Mouse (Mus musculus) lung, embryonic 16.5 days (tissue): ENCODE data around the gene Susd5. TPM values are rescaled to one million over a fixed set of nuclear protein-coding genes. Genes with fewer than 3 reads are reported as not detected.
"Not testable (repeated sequence)": the region's sequence is repeated elsewhere in the genome, so short reads cannot be mapped to it uniquely, and the experiment has no call there.

Source experiments
- ATAC-seq: fragments of 200-750 bp; cut with Nextera tagmentation; 2 replicates; pipeline ENCODE4 v1.8.0; 2017; ENCODE audit warnings: low read depth, mild to moderate bottlenecking, moderate library complexity
- H3K27ac ChIP-seq: fragments of 300-500 bp; sonication (generic); 2 replicates; pipeline ENCODE4 v1.5.1; 2014; ENCODE audit warnings: mild to moderate bottlenecking, control low read depth, low read length
- H3K27me3 ChIP-seq: fragments of 300-500 bp; sonication (generic); 2 replicates; pipeline ENCODE4 v1.6.1; 2014; ENCODE audit warnings: low read depth, low read length, mixed read lengths; ENCODE audit not compliant: control insufficient read depth, insufficient read depth
- H3K36me3 ChIP-seq: fragments of 300-500 bp; sonication (generic); 2 replicates; pipeline ENCODE4 v1.6.1; 2014; ENCODE audit warnings: low read length; ENCODE audit not compliant: control insufficient read depth, insufficient read depth
- H3K4me1 ChIP-seq: fragments of 300-500 bp; sonication (generic); replicated peaks from 2 replicates; pipeline ENCODE4 v1.6.1; 2014; ENCODE audit warnings: low read length, mixed read lengths; ENCODE audit not compliant: control insufficient read depth, insufficient read depth
- H3K4me2 ChIP-seq: fragments of 300-500 bp; sonication (generic); 2 replicates; pipeline ENCODE4 v1.6.1; 2014; ENCODE audit warnings: low read depth, low read length, control low read depth
- H3K4me3 ChIP-seq: fragments of 300-500 bp; sonication (generic); 2 replicates; pipeline ENCODE4 v1.5.1; 2014; ENCODE audit warnings: mild to moderate bottlenecking, low read length, control low read depth
- H3K9ac ChIP-seq: fragments of 300-500 bp; sonication (generic); 2 replicates; pipeline ENCODE4 v1.6.1; 2014; ENCODE audit warnings: low read length, control low read depth
- H3K9me3 ChIP-seq: fragments of 300-500 bp; sonication (generic); 2 replicates; pipeline ENCODE4 v1.6.1; 2016; ENCODE audit warnings: low read length; ENCODE audit not compliant: control insufficient read depth
- WGBS: fragments of 180-500 bp; shearing (Covaris S2); extraction: QIAGEN DNeasy Blood & Tissue Kit; methylation state at CpG from one replicate; pipeline ENCODE4 v1.1.7; 2014; 5-methylcytosine and 5-hydroxymethylcytosine counted together
- polyA plus RNA-seq: library from polyadenylated mRNA; unstranded; fragments of >200 nt; fragmentation: Nextera tagmentation; extraction: Ambion mirVana; gene quantifications from 2 replicates; pipeline ENCODE4 v1.2.1, GENCODE M21; 2015

Susd5 gene
- polyA plus RNA-seq, 1 experiment from 2014 or later = 1.3 TPM

DNA sequence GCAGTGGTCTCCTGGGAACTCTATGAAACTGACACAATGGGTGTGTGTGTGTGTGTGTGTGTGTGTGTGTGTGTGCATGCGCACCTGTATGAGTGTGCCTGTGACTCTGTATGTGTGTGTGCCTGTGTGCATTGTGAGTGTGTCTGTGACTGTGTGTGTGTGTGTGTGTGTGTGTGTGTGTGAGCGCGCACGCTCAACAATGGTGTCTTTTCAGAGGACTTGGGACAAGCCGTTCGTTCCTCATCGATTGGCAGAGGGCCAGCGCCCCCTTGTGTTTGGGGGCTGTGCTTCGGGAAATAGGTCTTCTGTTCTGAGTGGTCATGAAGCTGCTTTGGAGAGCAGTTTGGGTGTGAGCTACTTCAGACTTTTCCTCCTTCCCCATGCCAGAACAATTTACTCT is 35.2 kb downstream of the Susd5 start:
- not testable (repeated sequence) for H3K4me1 ChIP-seq, H3K4me2 ChIP-seq, H3K4me3 ChIP-seq, H3K36me3 ChIP-seq, H3K27me3 ChIP-seq, H3K9me3 ChIP-seq, H3K27ac ChIP-seq, H3K9ac ChIP-seq
- WGBS = 13% methylated on average over 9 of the region's 9 CpGs
- ATAC-seq = peak; percentile 61; the same call in 1 of the 2 replicates

DNA sequence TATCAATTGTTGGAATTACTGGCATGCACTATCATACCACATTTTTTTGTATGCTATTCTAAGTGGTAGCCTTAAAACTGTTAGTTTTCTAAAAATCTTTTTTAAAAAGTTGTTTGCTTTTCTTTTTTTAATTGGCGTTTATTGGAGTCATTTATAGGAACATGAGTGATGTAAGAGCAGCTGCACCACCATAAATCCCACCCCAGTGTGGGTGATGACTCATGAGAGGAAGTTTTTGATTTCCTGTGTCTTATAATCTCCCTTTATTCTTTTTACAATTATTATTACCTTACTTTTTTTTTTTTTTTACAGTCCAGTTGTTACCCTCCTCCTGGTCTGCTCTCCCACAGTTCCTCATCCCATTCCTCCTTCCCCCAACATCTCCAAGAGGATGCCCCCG is 37.9 kb downstream of the Susd5 start:
- Histone ChIP-seq H3K9me3 (no peaks in the 10 kb centered on the region), H3K4me1 (no peaks in the 10 kb centered on the region), H3K9ac (no peak overlapping the region), H3K27ac (no peak overlapping the region), H3K36me3 (no peaks in the 10 kb centered on the region), H3K4me2 (no peak overlapping the region), H3K27me3 (no peaks in the 10 kb centered on the region), H3K4me3 (no peak overlapping the region)
- WGBS = 79% methylated on average over 2 of the region's 2 CpGs
- ATAC-seq = no peak

DNA sequence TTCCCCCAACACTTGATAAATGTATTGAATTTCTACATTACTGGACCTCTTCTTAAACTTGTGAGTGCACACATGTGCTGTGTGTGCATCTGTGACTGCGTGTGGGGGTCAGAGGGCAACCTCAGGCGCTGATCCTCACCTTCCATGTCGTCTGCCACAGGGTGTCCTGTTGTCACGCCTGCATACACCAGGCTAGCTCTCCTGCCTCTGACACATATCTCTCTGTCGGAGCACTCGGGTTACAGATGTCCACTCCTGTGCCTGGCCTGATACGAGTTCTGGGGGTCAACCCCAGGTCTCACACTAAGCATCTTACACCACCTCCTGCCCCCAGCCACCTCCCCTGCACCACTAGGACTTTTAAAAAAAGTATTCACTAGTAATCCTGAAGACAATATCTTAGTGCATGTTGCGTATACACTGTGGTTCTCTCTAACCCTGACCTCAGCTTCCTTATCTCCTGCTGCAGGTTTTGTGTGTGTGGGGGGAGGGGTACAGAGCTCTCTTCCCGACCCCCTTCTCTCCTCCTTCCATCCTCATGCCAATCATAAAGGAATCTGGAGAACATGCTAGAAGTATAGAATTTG is 41.9 kb downstream of the Susd5 start:
- 42% methylated on average over 9 of the region's 9 CpGs for WGBS
- no peak for ATAC-seq
- Histone ChIP-seq H3K4me2 (no peak overlapping the region), H3K9ac (no peak overlapping the region), H3K4me1 (no peaks in the 10 kb centered on the region), H3K4me3 (no peak overlapping the region), H3K9me3 (no peaks in the 10 kb centered on the region), H3K36me3 (no peaks in the 10 kb centered on the region), H3K27ac (no peak overlapping the region), H3K27me3 (no peaks in the 10 kb centered on the region)

GRCm38 (mm10) chr9:114110268-114110667 is 53.3 kb downstream of the Susd5 start:
- Histone ChIP-seq H3K36me3 (no peaks in the 10 kb centered on the region), H3K9me3 (no peaks in the 10 kb centered on the region), H3K27me3 (no peaks in the 10 kb centered on the region), H3K4me2 (no peak overlapping the region), H3K4me3 (no peak overlapping the region), H3K4me1 (no peaks in the 10 kb centered on the region), H3K9ac (no peak overlapping the region), H3K27ac (no peak overlapping the region)
- ATAC-seq = no peak
- 75% methylated on average over 2 of the region's 2 CpGs for WGBS

- no peak overlapping the region for H3K9ac ChIP-seq
- H3K4me2 ChIP-seq = no peak overlapping the region
- no peaks in the 10 kb centered on the region for H3K4me1 ChIP-seq
- H3K27me3 ChIP-seq = no peaks in the 10 kb centered on the region
- H3K4me3 ChIP-seq = no peak overlapping the region
- no peak overlapping the region for H3K27ac ChIP-seq
- no peaks in the 10 kb centered on the region for H3K36me3 ChIP-seq
- H3K9me3 ChIP-seq = no peaks in the 10 kb centered on the region
- ATAC-seq = no peak
- 74% methylated on average over 8 of the region's 8 CpGs for WGBS
These were observed 54.2 kb downstream of the Susd5 start for GRCm38 (mm10) chr9:114111161-114111560.

GRCm38 (mm10) chr9:114112226-114112625 is 55.3 kb downstream of the Susd5 start:
- no peaks in the 10 kb centered on the region for H3K9me3 ChIP-seq
- 21% methylated on average over 6 of the region's 6 CpGs for WGBS
- no peak overlapping the region for H3K4me3 ChIP-seq
- H3K36me3 ChIP-seq = no peaks in the 10 kb centered on the region
- peak; percentile 31; the same call in 1 of the 2 replicates for ATAC-seq
- H3K27me3 ChIP-seq = no peaks in the 10 kb centered on the region
- no peak overlapping the region for H3K27ac ChIP-seq
- H3K4me2 ChIP-seq = no peak overlapping the region
- H3K9ac ChIP-seq = no peak overlapping the region
- no peaks in the 10 kb centered on the region for H3K4me1 ChIP-seq

DNA sequence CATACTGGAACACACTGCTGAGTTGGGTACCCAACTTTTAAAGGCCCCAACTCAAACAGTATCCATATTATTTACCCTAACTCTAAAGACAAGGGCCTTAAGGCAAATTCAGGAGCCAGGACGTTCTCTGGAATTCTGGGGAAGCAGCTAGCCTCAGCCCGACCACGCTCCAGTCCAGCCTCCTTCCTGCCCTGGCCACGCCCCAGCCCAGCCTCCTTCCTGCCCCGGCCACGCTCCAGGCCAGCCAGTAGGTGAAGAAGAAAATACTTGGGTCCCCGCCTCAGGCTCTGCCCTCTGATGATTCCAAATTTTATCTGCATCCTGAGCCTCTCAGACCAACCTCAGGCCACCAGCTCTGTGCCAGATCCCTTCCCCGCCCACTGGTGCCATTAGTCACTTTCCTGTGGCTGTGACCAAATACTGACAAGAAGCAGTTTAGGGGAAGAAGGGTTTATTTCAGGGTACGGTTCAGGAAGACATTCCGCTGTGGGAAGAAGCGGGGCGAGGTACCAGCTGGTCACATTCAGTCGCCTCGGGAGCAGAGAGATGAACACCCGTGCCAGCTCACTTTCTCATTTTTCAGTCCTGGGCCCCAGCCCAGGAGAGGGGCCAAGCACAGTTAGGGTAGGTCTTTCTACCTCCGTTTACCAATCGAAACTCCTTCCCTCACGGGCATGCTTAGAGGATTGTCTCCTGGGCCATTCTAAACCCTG is 57.1 kb downstream of the Susd5 start:
- 67% methylated on average over 18 of the region's 18 CpGs for WGBS
- no peak for ATAC-seq
- Histone ChIP-seq H3K9me3 (no peaks in the 10 kb centered on the region), H3K27me3 (no peaks in the 10 kb centered on the region), H3K4me3 (no peak overlapping the region), H3K4me1 (no peaks in the 10 kb centered on the region), H3K27ac (no peak overlapping the region), H3K4me2 (no peak overlapping the region), H3K36me3 (no peaks in the 10 kb centered on the region), H3K9ac (no peak overlapping the region)

GRCm38 (mm10) chr9:114116672-114117071 is 59.7 kb downstream of the Susd5 start:
- not testable (repeated sequence) for H3K4me3 ChIP-seq, H3K4me1 ChIP-seq, H3K9me3 ChIP-seq, H3K4me2 ChIP-seq, H3K9ac ChIP-seq, H3K27me3 ChIP-seq, ATAC-seq, H3K36me3 ChIP-seq, H3K27ac ChIP-seq
- WGBS = 16% methylated on average over 5 of the region's 5 CpGs

DNA sequence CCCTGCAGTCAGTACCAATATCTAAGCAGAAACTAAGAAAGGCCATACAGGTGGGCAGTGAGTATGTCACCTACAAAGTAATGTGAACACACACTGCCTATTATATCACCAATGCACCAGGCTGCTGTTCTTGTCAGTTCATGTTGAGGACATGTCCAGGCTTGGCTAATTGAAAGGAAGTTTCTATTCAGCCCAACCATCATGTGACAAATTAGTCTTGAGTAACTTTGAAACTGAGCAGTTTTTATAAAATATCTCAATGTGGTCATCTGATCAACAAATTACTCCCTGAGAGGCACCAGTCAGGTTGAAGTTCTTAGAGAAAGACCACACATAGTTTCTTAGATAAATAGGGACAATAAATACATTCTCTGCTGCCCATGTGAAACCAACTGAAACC is 65.9 kb downstream of the Susd5 start:
- not testable (repeated sequence) for ATAC-seq, H3K27ac ChIP-seq, H3K4me1 ChIP-seq, H3K4me2 ChIP-seq, H3K36me3 ChIP-seq, H3K4me3 ChIP-seq, H3K27me3 ChIP-seq, H3K9ac ChIP-seq, H3K9me3 ChIP-seq
